Mouse (Mus musculus) gastrocnemius, postnatal 36 days (tissue): ENCODE results near the gene Ergic2. TPM values are rescaled to one million over a fixed set of nuclear protein-coding genes. Genes with fewer than 3 reads are reported as not detected.

Experiments
- total RNA-seq, 2 experiments: library from RNA; stranded (reverse); gene quantifications; 2 replicates each; pipeline ENCODE4 v1.2.3; 2021

Ergic2 gene
- total RNA-seq, 2 experiments from 2014 or later, result 60.7 to 68.4 TPM

Other genes starting within 250 kb of the Ergic2 start
- gene Far2, start 165.1 kb downstream of the Ergic2 start, total RNA-seq, result not detected
- gene Tmtc1, start 232.0 kb upstream of the Ergic2 start, total RNA-seq, result 10 to 100 TPM; 51.0 to 60.8 TPM